In the genomic region with DNA sequence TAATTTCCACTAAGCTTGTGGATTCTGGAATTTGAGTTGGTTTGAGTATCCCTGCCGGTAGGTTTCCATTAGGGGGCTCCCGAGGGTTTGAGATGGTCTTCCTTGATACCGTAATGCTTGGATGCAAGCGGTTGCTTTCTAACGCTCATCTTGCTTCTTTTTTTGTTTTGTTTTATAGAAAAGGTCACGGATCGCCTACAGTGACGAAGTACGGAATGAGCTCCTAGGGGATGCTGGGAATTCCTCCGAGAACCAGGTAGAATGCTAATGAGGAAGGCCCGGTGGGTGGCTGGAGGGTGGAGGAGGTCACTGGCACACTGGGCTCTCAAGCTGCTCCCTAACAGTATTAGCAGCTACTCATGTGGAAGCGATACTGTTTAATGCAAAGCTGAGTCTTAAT, we compare ENCODE assay signal across 9 mouse cellular contexts.
DNase-seq lines count a peak whose midpoint lies in the region; ATAC-seq lines count a peak whose summit lies in the region.
"Had no signal": no experiment of that assay in that cellular context is flagged by ENCODE, and none has a peak within 500 bp of the region (broad histone marks: within the 10 kb centered on the region; RNA-seq: fewer than 3 reads in every experiment).

No protein-coding gene starts in this region.

- H3K4me1 ChIP-seq in neural tube, embryonic 11.5 days (ENCODE audit: control insufficient read depth, insufficient read depth, low read length), result peaks cover 10% of the 10 kb centered on the region
- H3K4me1 ChIP-seq in forebrain, embryonic 10.5 days, result peaks cover 80% of the 10 kb centered on the region
- H3K4me1 ChIP-seq in limb, embryonic 11.5 days (ENCODE audit: control insufficient read depth, insufficient read depth, low read length), result 0 out of 2 replicates have a peak, but pooled peaks cover 3% of the 10 kb centered on the region
- peaks cover 14% of the 10 kb centered on the region for H3K4me1 ChIP-seq in liver, embryonic 12.5 days

- no peaks in the 10 kb centered on the region for H3K9me3 ChIP-seq in neural tube, embryonic 11.5 days (ENCODE audit: control insufficient read depth, low read length)
- H3K9me3 ChIP-seq in forebrain, embryonic 10.5 days, result no peaks in the 10 kb centered on the region
- H3K9me3 ChIP-seq in limb, embryonic 11.5 days (ENCODE audit: control insufficient read depth, low read length), result no peaks in the 10 kb centered on the region
- no peaks in the 10 kb centered on the region for H3K9me3 ChIP-seq in liver, embryonic 12.5 days (replicated peaks)

- H3K27me3 ChIP-seq in neural tube, embryonic 11.5 days (ENCODE audit: control insufficient read depth, insufficient read depth, low read length), result no peaks in the 10 kb centered on the region
- peaks cover 47% of the 10 kb centered on the region for H3K27me3 ChIP-seq in forebrain, embryonic 10.5 days (ENCODE audit: poor library complexity, severe bottlenecking)
- no peaks in the 10 kb centered on the region for H3K27me3 ChIP-seq in limb, embryonic 11.5 days (ENCODE audit: control insufficient read depth, insufficient read depth, low read length)
- H3K27me3 ChIP-seq in liver, embryonic 12.5 days (replicated peaks), result no peaks in the 10 kb centered on the region
- H3K27me3 ChIP-seq: Patski had no signal

- no peak overlapping the region for H3K4me3 ChIP-seq in neural tube, embryonic 11.5 days (ENCODE audit: low read depth, low read length)
- H3K4me3 ChIP-seq in forebrain, embryonic 10.5 days, result peak overlapping the region; percentile 29
- H3K4me3 ChIP-seq in limb, embryonic 11.5 days (ENCODE audit: low read depth, low read length), result no peak overlapping the region
- H3K4me3 ChIP-seq in liver, embryonic 12.5 days, result no peak overlapping the region

- peak overlapping the region; percentile 30 for H3K4me2 ChIP-seq in neural tube, embryonic 11.5 days (ENCODE audit: low read depth)
- no peak overlapping the region for H3K4me2 ChIP-seq in limb, embryonic 11.5 days (ENCODE audit: low read depth, severe bottlenecking)
- H3K4me2 ChIP-seq in liver, embryonic 12.5 days, result no peak overlapping the region

- DNase-seq in neural tube, embryonic 11.5 days (ENCODE audit: low spot score), result peak; percentile 60
- no peak for DNase-seq in neural tube, embryonic 10.5 days (ENCODE audit: extremely low spot score, low spot score)
- DNase-seq in forebrain, embryonic 10.5 days (ENCODE audit: extremely low spot score, low spot score), result peak; percentile 59
- DNase-seq in limb, embryonic 11.5 days (ENCODE audit: low spot score), result peak; percentile 36
- no peak for DNase-seq in B cell, adult 2 months
- DNase-seq: spleen, adult 18-20 months had no signal

- ATAC-seq in neural tube, embryonic 11.5 days (ENCODE audit: insufficient read depth, low FRiP score, low TSS enrichment), result peak; percentile 85
- ATAC-seq in limb, embryonic 11.5 days (ENCODE audit: insufficient number of reproducible peaks, low FRiP score, low TSS enrichment, low read depth), result no peak
- no peak for ATAC-seq in liver, embryonic 12.5 days
- ATAC-seq in granulocyte monocyte progenitor cell, adult 5-6 weeks (replicated peaks; ENCODE audit: poor library complexity, severe bottlenecking), result no peak
- ATAC-seq: Patski had no signal

- no peak overlapping the region for H3K27ac ChIP-seq in neural tube, embryonic 11.5 days (ENCODE audit: low read depth, low read length)
- H3K27ac ChIP-seq in forebrain, embryonic 10.5 days, result peak overlapping the region; percentile 56
- no peak overlapping the region for H3K27ac ChIP-seq in limb, embryonic 11.5 days (replicated peaks; ENCODE audit: low read depth, low read length)
- H3K27ac ChIP-seq in liver, embryonic 12.5 days, result no peak overlapping the region

- H3K9ac ChIP-seq in neural tube, embryonic 11.5 days (ENCODE audit: low read length), result no peak overlapping the region
- no peak overlapping the region for H3K9ac ChIP-seq in limb, embryonic 11.5 days (ENCODE audit: low read length)
- H3K9ac ChIP-seq in liver, embryonic 12.5 days, result no peak overlapping the region

- no peaks in the 10 kb centered on the region for H3K36me3 ChIP-seq in neural tube, embryonic 11.5 days (ENCODE audit: control insufficient read depth, insufficient read depth, low read length)
- H3K36me3 ChIP-seq in forebrain, embryonic 10.5 days (replicated peaks), result no peaks in the 10 kb centered on the region
- no peaks in the 10 kb centered on the region for H3K36me3 ChIP-seq in limb, embryonic 11.5 days (ENCODE audit: control insufficient read depth, insufficient read depth, low read length)
- peaks cover 10% of the 10 kb centered on the region for H3K36me3 ChIP-seq in liver, embryonic 12.5 days

- WGBS in neural tube, embryonic 11.5 days, result 14% methylated on average over 12 of the region's 12 CpGs
- WGBS in forebrain, embryonic 10.5 days, result 7% methylated on average over 12 of the region's 12 CpGs
- 28% methylated on average over 12 of the region's 12 CpGs for WGBS in limb, embryonic 11.5 days
- 79% methylated on average over 12 of the region's 12 CpGs for whole genome bisulfite sequencing in liver, embryonic 12.5 days (ENCODE audit: insufficient replicate concordance)

Comparison
In these comparisons a context has a peak if more than half of its experiments do, and no peak if none do; other contexts are left out.
1. DNase-seq: peak in neural tube, embryonic 11.5 days (single experiment), forebrain, embryonic 10.5 days (single experiment) and limb, embryonic 11.5 days (single experiment); none in neural tube, embryonic 10.5 days (single experiment) and B cell, adult 2 months (0 of 2).